Mouse (Mus musculus) heart, embryonic 13.5 days (tissue): ENCODE data around the gene Mob1a. TPM values are rescaled to one million over a fixed set of nuclear protein-coding genes. Genes with fewer than 3 reads are reported as not detected.
"Not testable (repeated sequence)": the region's sequence is repeated elsewhere in the genome, so short reads cannot be mapped to it uniquely, and the experiment has no call there.

Experiments
- ATAC-seq: fragments of 200-750 bp; cut with Nextera tagmentation; 2 replicates; pipeline ENCODE4 v1.8.0; 2017; ENCODE audit warnings: moderate TSS enrichment; ENCODE audit not compliant: insufficient number of reproducible peaks, low FRiP score, low TSS enrichment; ENCODE audit errors: extremely low read depth
- H3K27ac ChIP-seq: fragments of 300-500 bp; sonication (generic); replicated peaks from 2 replicates; pipeline ENCODE4 v1.5.1; 2015; ENCODE audit warnings: moderate library complexity, mild to moderate bottlenecking, inconsistent platforms
- H3K27me3 ChIP-seq: fragments of 300-500 bp; sonication (generic); replicated peaks from 2 replicates; pipeline ENCODE4 v1.6.1; 2015; ENCODE audit warnings: mild to moderate bottlenecking, inconsistent platforms
- H3K36me3 ChIP-seq: fragments of 300-500 bp; sonication (generic); 2 replicates; pipeline ENCODE4 v1.6.1; 2015; ENCODE audit warnings: mild to moderate bottlenecking, inconsistent platforms
- H3K4me1 ChIP-seq: fragments of 300-500 bp; sonication (generic); 2 replicates; pipeline ENCODE4 v1.6.1; 2015; ENCODE audit warnings: inconsistent platforms
- H3K4me2 ChIP-seq: fragments of 300-500 bp; sonication (generic); 2 replicates; pipeline ENCODE4 v1.6.1; 2015; ENCODE audit warnings: inconsistent platforms, mild to moderate bottlenecking, moderate library complexity
- H3K4me3 ChIP-seq: fragments of 300-500 bp; sonication (generic); 2 replicates; pipeline ENCODE4 v1.5.1; 2015; ENCODE audit warnings: moderate library complexity, mild to moderate bottlenecking, inconsistent platforms
- H3K9ac ChIP-seq: fragments of 300-500 bp; sonication (generic); 2 replicates; pipeline ENCODE4 v1.6.1; 2015; ENCODE audit warnings: inconsistent platforms, mild to moderate bottlenecking, moderate library complexity
- H3K9me3 ChIP-seq: fragments of 300-500 bp; sonication (generic); 2 replicates; pipeline ENCODE4 v1.6.1; 2016; ENCODE audit warnings: inconsistent platforms
- WGBS: fragments of 180-500 bp; shearing (Covaris S2); methylation state at CpG from one replicate; pipeline ENCODE4 v1.1.7; 2015; ENCODE audit warnings: mixed read lengths; 5-methylcytosine and 5-hydroxymethylcytosine counted together
- polyA plus RNA-seq: library from polyadenylated mRNA; unstranded; fragments of >200 nt; fragmentation: Nextera tagmentation; extraction: Ambion mirVana; gene quantifications from 2 replicates; pipeline ENCODE4 v1.2.1, GENCODE M21; 2015

The Mob1a gene
- polyA plus RNA-seq, 1 experiment from 2014 or later: 30.7 TPM

- not testable (repeated sequence) for H3K9ac ChIP-seq, H3K9me3 ChIP-seq, H3K27ac ChIP-seq, H3K4me2 ChIP-seq, H3K4me3 ChIP-seq, H3K27me3 ChIP-seq, ATAC-seq
- Histone ChIP-seq H3K4me1 (peaks cover 13% of the 10 kb centered on the region), H3K36me3 (peaks cover 35% of the 10 kb centered on the region)
- 80% methylated on average over 8 of the region's 8 CpGs for WGBS
Measured at GRCm38 (mm10) chr6:83345285-83345684, 19.5 kb downstream of the Mob1a start.

GRCm38 (mm10) chr6:83347916-83348315 lies 22.1 kb downstream of the Mob1a start:
- H3K4me3 ChIP-seq: no peak overlapping the region
- H3K27ac ChIP-seq: no peak overlapping the region
- no peak overlapping the region for H3K9ac ChIP-seq
- H3K27me3 ChIP-seq: no peaks in the 10 kb centered on the region
- H3K36me3 ChIP-seq: peaks cover 22% of the 10 kb centered on the region
- no peak for ATAC-seq
- whole genome bisulfite sequencing: 88% methylated on average over 3 of the region's 3 CpGs
- no peak overlapping the region for H3K4me2 ChIP-seq
- no peaks in the 10 kb centered on the region for H3K9me3 ChIP-seq
- H3K4me1 ChIP-seq: peaks cover 24% of the 10 kb centered on the region

GRCm38 (mm10) chr6:83348873-83349272 lies 23.1 kb downstream of the Mob1a start, which contains the start of gene Bola3:
Bola3 (plus strand) TSS chr6:83349147.
- no peaks in the 10 kb centered on the region for H3K9me3 ChIP-seq
- WGBS: 36% methylated on average over 6 of the region's 6 CpGs
- H3K36me3 ChIP-seq: peaks cover 25% of the 10 kb centered on the region
- no peak for ATAC-seq
- H3K4me2 ChIP-seq: peak within 1 kb of the TSS; percentile 93
- peak within 1 kb of the TSS; percentile 96 for H3K9ac ChIP-seq
- peak within 1 kb of the TSS; percentile 89 for H3K4me3 ChIP-seq
- H3K27me3 ChIP-seq: no peaks in the 10 kb centered on the region
- peaks cover 24% of the 10 kb centered on the region for H3K4me1 ChIP-seq
- H3K27ac ChIP-seq: peak within 1 kb of the TSS; percentile 51

- Histone ChIP-seq H3K4me3 (peak overlapping the region; percentile 89), H3K27me3 (no peaks in the 10 kb centered on the region), H3K4me2 (peak overlapping the region; percentile 93), H3K36me3 (peaks cover 27% of the 10 kb centered on the region), H3K9me3 (no peaks in the 10 kb centered on the region), H3K4me1 (peaks cover 24% of the 10 kb centered on the region), H3K9ac (peak overlapping the region; percentile 96), H3K27ac (peak overlapping the region; percentile 51)
- 1% methylated on average over 44 of the region's 53 CpGs for WGBS
- peak; percentile 86 for ATAC-seq
Measured at GRCm38 (mm10) chr6:83349274-83349958, 23.6 kb downstream of the Mob1a start.

- H3K4me2 ChIP-seq: peak overlapping the region; percentile 93
- 72% methylated on average over 7 of the region's 7 CpGs for WGBS
- no peaks in the 10 kb centered on the region for H3K9me3 ChIP-seq
- no peak for ATAC-seq
- peak overlapping the region; percentile 51 for H3K27ac ChIP-seq
- H3K27me3 ChIP-seq: no peaks in the 10 kb centered on the region
- H3K4me3 ChIP-seq: peak overlapping the region; percentile 89
- H3K36me3 ChIP-seq: peaks cover 34% of the 10 kb centered on the region
- peak overlapping the region; percentile 96 for H3K9ac ChIP-seq
- H3K4me1 ChIP-seq: peaks cover 24% of the 10 kb centered on the region
Measured at GRCm38 (mm10) chr6:83350172-83350571, 24.4 kb downstream of the Mob1a start.

- no peak for ATAC-seq
- Histone ChIP-seq H3K4me2 (peak overlapping the region; percentile 93; the same call in 1 of the 2 replicates), H3K36me3 (peaks cover 42% of the 10 kb centered on the region), H3K4me3 (no peak overlapping the region), H3K4me1 (peaks cover 24% of the 10 kb centered on the region), H3K9me3 (no peaks in the 10 kb centered on the region), H3K27me3 (no peaks in the 10 kb centered on the region), H3K27ac (peak overlapping the region; percentile 72), H3K9ac (peak overlapping the region; percentile 47)
- WGBS: 87% methylated on average over 16 of the region's 16 CpGs
Measured at GRCm38 (mm10) chr6:83350851-83351405, 25.1 kb downstream of the Mob1a start.

- Histone ChIP-seq H3K36me3 (peaks cover 45% of the 10 kb centered on the region), H3K27ac (peak overlapping the region; percentile 72), H3K27me3 (no peaks in the 10 kb centered on the region), H3K4me2 (peak overlapping the region; percentile 93), H3K9ac (peak overlapping the region; percentile 47), H3K4me1 (peaks cover 24% of the 10 kb centered on the region), H3K4me3 (no peak overlapping the region), H3K9me3 (no peaks in the 10 kb centered on the region)
- ATAC-seq: peak; percentile 67
- 63% methylated on average over 7 of the region's 7 CpGs for WGBS
Measured at GRCm38 (mm10) chr6:83351490-83352160, 25.8 kb downstream of the Mob1a start.

- peak overlapping the region; percentile 93 for H3K4me2 ChIP-seq
- H3K36me3 ChIP-seq: peaks cover 52% of the 10 kb centered on the region
- WGBS: 91% methylated on average over 24 of the region's 24 CpGs
- no peaks in the 10 kb centered on the region for H3K9me3 ChIP-seq
- ATAC-seq: no peak
- H3K4me3 ChIP-seq: no peak overlapping the region
- H3K27ac ChIP-seq: peak overlapping the region; percentile 72; the same call in 1 of the 2 replicates
- no peak overlapping the region for H3K9ac ChIP-seq
- H3K4me1 ChIP-seq: peaks cover 28% of the 10 kb centered on the region
- H3K27me3 ChIP-seq: no peaks in the 10 kb centered on the region
Measured at GRCm38 (mm10) chr6:83352666-83353410, 27.0 kb downstream of the Mob1a start.

- Histone ChIP-seq H3K36me3 (peaks cover 75% of the 10 kb centered on the region), H3K9me3 (no peaks in the 10 kb centered on the region), H3K27ac (no peak overlapping the region), H3K9ac (no peak overlapping the region), H3K4me3 (no peak overlapping the region), H3K4me2 (no peak overlapping the region), H3K4me1 (peaks cover 16% of the 10 kb centered on the region), H3K27me3 (no peaks in the 10 kb centered on the region)
- WGBS: 82% methylated on average over 9 of the region's 9 CpGs
- ATAC-seq: no peak
Measured at GRCm38 (mm10) chr6:83354856-83355781, 29.3 kb downstream of the Mob1a start.

GRCm38 (mm10) chr6:83356569-83357138 lies 30.8 kb downstream of the Mob1a start:
- H3K4me3 ChIP-seq: no peak overlapping the region
- H3K9me3 ChIP-seq: no peaks in the 10 kb centered on the region
- no peak overlapping the region for H3K4me2 ChIP-seq
- H3K9ac ChIP-seq: no peak overlapping the region; the same call in 1 of the 2 replicates
- H3K36me3 ChIP-seq: peaks cover 87% of the 10 kb centered on the region
- peaks cover 4% of the 10 kb centered on the region for H3K4me1 ChIP-seq
- no peak overlapping the region for H3K27ac ChIP-seq
- H3K27me3 ChIP-seq: no peaks in the 10 kb centered on the region
- WGBS: 23% methylated on average over 7 of the region's 7 CpGs
- ATAC-seq: peak; percentile 57; the same call in 1 of the 2 replicates
